Mouse (Mus musculus) thymus, adult 2 months (tissue): ENCODE data around the gene Mpv17l2.

Experiments used
- CTCF ChIP-seq: fragments of 200-500 bp; IDR thresholded peaks from 2 replicates; pipeline ENCODE4 v1.5.1; 2012; ENCODE audit warnings: mild to moderate bottlenecking, control low read depth, low read length, moderate library complexity, borderline replicate concordance; ENCODE audit not compliant: control insufficient read depth, poor library complexity, insufficient read depth; ENCODE audit errors: extremely low read depth
- POLR2A ChIP-seq: fragments of 200-500 bp; IDR thresholded peaks from 2 replicates; pipeline ENCODE4 v1.6.1; 2012; ENCODE audit warnings: mild to moderate bottlenecking, low read length, control low read depth, moderate library complexity; ENCODE audit not compliant: control insufficient read depth, poor library complexity, insufficient read depth; ENCODE audit errors: extremely low read depth

GRCm38 (mm10) chr8:70767503-70767902 lies 6.8 kb upstream of the Mpv17l2 start:
- TF ChIP-seq CTCF = no peak
- no peak for TF ChIP-seq POLR2A
